Mouse (Mus musculus) gonadal fat pad, adult 2 months (tissue): Measurements from ENCODE around the gene Bco2. TPM values are rescaled to one million over a fixed set of nuclear protein-coding genes. Genes with fewer than 3 reads are reported as not detected.

ENCODE experiments used
- DNase-seq: peaks from one replicate; pipeline ENCODE4 v3.0.0-alpha.2; 2012; ENCODE audit warnings: low read depth
- polyA plus RNA-seq: library from polyadenylated mRNA; depleted of rRNA; stranded (reverse); fragments of >200 nt; gene quantifications from 2 replicates; pipeline ENCODE4 v1.2.3, GENCODE M21; 2012

The Bco2 gene
- polyA plus RNA-seq, 1 experiment: 0.34 TPM

- DNase-seq: no peak
These were observed 6.3 kb upstream of the Bco2 start, which contains the start of gene Tex12 for GRCm38 (mm10) chr9:50561145-50561917. Tex12 (minus strand) TSS chr9:50561325.

- no peak for DNase-seq
These were observed 514 bp downstream of the Bco2 start, which contains the start of gene Il18 for GRCm38 (mm10) chr9:50554241-50555093. Il18 (plus strand) TSS chr9:50554827.

GRCm38 (mm10) chr9:50553547-50553946, 1.4 kb downstream of the Bco2 start:
- no peak for DNase-seq

- DNase-seq: no peak
These were observed 2.8 kb downstream of the Bco2 start for GRCm38 (mm10) chr9:50552206-50552605.

GRCm38 (mm10) chr9:50548936-50549335, 6.0 kb downstream of the Bco2 start:
- no peak for DNase-seq

- DNase-seq: no peak
These were observed 7.0 kb downstream of the Bco2 start for GRCm38 (mm10) chr9:50547859-50548478.

- no peak for DNase-seq
These were observed 12.6 kb downstream of the Bco2 start for GRCm38 (mm10) chr9:50542401-50542800.

- no peak for DNase-seq
These were observed 14.8 kb downstream of the Bco2 start for GRCm38 (mm10) chr9:50540170-50540569.

GRCm38 (mm10) chr9:50537295-50537694, 17.7 kb downstream of the Bco2 start:
- no peak for DNase-seq

GRCm38 (mm10) chr9:50536603-50537135, 18.3 kb downstream of the Bco2 start:
- DNase-seq: no peak

- DNase-seq: no peak
These were observed 19.1 kb downstream of the Bco2 start for GRCm38 (mm10) chr9:50535930-50536329.

- DNase-seq: no peak
These were observed 21.2 kb downstream of the Bco2 start for GRCm38 (mm10) chr9:50533791-50534190.

GRCm38 (mm10) chr9:50533328-50533727, 21.7 kb downstream of the Bco2 start:
- DNase-seq: no peak

- DNase-seq: no peak
These were observed 24.1 kb downstream of the Bco2 start for GRCm38 (mm10) chr9:50530890-50531289.

- no peak for DNase-seq
These were observed 26.6 kb downstream of the Bco2 start, which contains the start of gene Pts for GRCm38 (mm10) chr9:50528293-50528892. Pts (minus strand) TSS chr9:50528724.

- no peak for DNase-seq
These were observed 27.1 kb downstream of the Bco2 start for GRCm38 (mm10) chr9:50527860-50528259.

- no peak for DNase-seq
These were observed 29.4 kb downstream of the Bco2 start for GRCm38 (mm10) chr9:50525585-50525984.

- no peak for DNase-seq
These were observed 30.0 kb downstream of the Bco2 start for GRCm38 (mm10) chr9:50524936-50525335.

- no peak for DNase-seq
These were observed 32.4 kb downstream of the Bco2 start for GRCm38 (mm10) chr9:50522574-50522973.

- DNase-seq: no peak
These were observed 33.4 kb downstream of the Bco2 start for GRCm38 (mm10) chr9:50521562-50521961.

- DNase-seq: no peak
These were observed 34.2 kb downstream of the Bco2 start for GRCm38 (mm10) chr9:50520748-50521147.

GRCm38 (mm10) chr9:50518781-50519180, 36.2 kb downstream of the Bco2 start:
- no peak for DNase-seq
